Mouse (Mus musculus) lung, postnatal 14 days (tissue): ENCODE measurements at regions not wholly inside any gene's neighbourhood (a gene's known extent, or its start where the extent isn't known, plus 50 kb on each side); places are given as distances from the start of the nearest gene placed in this dataset.

ENCODE experiments used
- DNase-seq: peaks from one replicate; pipeline ENCODE4 v3.0.0; 2021

DNA sequence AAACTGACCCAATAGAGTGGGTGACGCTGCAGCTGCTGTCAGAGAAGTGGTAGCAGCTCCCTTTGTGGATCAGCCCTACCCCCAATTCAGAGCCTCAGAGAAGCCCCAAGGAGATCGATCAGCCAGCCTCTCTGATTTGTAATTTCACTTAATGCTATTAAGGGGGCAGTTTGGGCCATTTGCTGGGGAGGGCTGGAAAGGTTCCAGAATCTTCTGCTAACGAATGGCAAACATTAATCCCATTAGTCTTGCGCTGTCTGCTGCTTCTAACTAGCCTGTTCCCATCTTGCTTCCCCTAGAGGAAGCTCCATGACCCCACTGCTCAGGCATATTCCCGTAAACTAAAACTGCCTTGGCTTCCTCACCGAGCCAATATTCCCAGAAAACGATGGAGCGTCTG is 59.9 kb upstream of the Lrrn2 start:
- DNase-seq = no peak

DNA sequence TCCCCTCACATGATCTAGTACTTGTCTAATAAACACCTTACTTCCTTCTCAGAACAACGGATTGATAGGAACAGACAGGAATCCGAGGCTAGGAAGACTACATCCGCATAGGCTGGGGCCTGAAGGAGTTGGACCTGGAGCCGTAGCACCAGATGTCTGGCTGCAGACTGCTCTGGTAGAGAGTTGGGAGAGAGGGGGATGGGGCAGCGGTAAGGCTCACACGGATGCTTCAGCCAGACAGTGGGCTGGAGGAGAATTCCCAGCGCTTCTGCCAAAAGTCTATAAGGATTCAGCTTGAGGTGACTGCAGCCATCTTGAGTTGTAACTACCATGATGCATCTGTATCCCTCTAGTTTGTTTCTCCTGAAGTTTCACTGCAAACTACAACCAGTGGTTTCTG is 61.8 kb upstream of the Lrrn2 start:
- no peak for DNase-seq

DNA sequence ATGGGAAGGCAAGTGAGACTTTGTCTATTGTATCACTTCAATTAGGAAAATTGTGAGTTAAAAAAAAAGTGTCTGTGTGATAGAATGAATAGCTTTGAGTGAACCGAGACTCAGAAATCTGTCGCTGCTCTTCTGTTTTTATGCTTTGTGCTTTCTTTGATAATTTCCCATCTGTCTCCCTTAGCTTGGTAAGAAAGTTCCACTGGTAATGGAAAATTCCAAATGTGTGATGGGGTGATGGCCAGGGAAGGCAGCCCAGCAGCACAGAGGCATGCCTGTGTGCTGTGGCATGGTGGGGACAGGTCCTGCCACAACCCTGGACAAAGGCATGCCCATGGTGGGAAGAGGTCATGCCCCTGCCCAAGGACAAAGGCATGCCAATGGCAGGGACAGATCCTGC is 62.7 kb upstream of the Lrrn2 start:
- no peak for DNase-seq

GRCm38 (mm10) chr1:132805543-132805942 is 63.9 kb upstream of the Nfasc start:
- no peak for DNase-seq

- no peak for DNase-seq
Observed at GRCm38 (mm10) chr1:132803842-132804241, 62.2 kb upstream of the Nfasc start.

DNA sequence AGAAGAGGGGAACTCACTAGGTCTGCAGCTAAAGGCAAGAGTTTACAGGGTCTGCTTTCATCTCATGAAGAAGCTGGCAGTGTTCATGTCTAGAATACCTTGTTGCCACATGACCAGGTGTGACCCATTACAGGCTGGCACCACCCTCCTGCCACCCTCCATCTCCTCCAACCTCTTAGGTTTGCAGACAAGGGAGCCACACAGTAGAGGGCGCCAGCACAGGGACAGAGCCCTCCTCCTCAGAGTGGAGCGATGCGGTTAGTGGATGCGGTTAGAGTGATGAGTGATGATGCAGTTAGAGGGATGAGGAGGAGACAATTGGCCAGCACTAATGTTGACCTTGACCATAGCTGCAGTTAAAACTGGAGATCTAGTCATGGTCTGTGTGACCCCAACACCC is 60.8 kb upstream of the Nfasc start:
- DNase-seq = no peak

DNA sequence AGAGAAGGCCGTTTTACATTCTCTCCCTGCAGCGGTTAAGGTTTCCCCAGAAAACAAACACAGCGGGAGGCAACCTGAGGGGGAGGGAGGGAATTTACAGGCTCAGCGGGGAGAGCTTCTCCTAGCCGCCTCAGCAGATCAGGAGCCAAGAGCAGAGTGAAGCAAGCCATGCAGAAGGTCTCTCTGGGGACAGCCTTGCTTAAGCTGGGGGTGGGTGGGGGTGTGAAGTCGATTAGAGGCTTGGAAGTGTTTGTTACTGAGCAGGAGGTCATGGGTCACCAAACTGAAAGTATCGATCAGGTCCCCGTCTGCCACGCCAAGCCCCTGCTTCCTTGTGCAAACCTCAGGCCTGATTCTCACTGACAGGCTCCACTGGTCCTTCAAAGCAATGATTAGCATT is 58.7 kb upstream of the Nfasc start:
- DNase-seq = no peak

DNA sequence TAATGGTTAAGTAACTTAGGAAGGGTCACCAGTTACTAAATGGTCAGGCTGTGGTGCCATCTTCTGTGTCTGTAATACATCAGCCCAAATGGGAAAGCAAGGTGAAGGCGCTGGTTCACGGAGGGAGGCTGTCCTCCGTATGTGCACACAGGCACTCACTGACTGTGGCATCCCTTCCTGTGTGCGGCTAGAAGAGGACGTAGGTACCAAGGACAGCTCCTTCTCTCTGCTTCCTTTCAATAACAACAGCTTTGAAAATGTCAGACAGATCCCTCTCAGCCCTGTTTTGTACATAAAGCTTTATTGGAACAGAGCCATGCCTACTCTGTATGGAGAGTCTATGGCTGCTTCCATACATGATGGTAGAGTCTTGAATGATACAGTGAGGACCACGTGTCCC is 57.7 kb upstream of the Nfasc start:
- DNase-seq = peak; percentile 8

GRCm38 (mm10) chr1:132794462-132794861 is 52.9 kb upstream of the Nfasc start:
- no peak for DNase-seq
